Mouse (Mus musculus) c-Kit-negative CD71-positive TER-119-positive erythroid progenitor cells, embryonic 14.5 days (primary cell): ENCODE measurements around the gene B9d2.

Experiments used
- DNase-seq: peaks from one replicate; pipeline ENCODE4 v3.0.0-alpha.2; 2013; ENCODE audit warnings: low read depth, low spot score

The B9d2 gene

GRCm38 (mm10) chr7:25680514-25681258, at the start of gene B9d2:
B9d2 (plus strand) TSS chr7:25680780.
- peak; percentile 94 for DNase-seq

- no peak for DNase-seq
Measured at GRCm38 (mm10) chr7:25632679-25633078, 47.9 kb upstream of the B9d2 start.

GRCm38 (mm10) chr7:25636373-25636772, 44.2 kb upstream of the B9d2 start:
- DNase-seq: no peak

GRCm38 (mm10) chr7:25637099-25637498, 43.5 kb upstream of the B9d2 start:
- DNase-seq: no peak

- no peak for DNase-seq
Measured at GRCm38 (mm10) chr7:25639754-25640153, 40.8 kb upstream of the B9d2 start.

DNA sequence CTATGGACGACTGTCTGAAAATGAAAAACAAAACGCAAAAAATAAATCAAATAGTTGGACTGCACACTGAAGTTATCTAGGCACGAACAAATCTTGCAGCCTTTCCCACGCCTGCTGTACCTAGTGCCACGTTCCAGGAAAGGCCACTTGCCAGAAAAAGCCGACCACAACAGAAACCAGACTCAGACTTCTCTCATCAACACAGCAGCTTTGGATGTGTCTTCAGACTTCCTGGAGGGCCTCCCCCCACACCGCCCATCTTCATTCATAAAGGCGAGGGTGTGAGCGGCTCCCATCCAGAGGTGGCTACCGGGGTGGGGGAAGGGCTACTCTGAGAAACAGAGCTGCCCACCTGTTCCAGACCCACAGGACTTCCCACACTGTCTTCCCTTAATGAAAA, 36.4 kb upstream of the B9d2 start:
- no peak for DNase-seq

DNA sequence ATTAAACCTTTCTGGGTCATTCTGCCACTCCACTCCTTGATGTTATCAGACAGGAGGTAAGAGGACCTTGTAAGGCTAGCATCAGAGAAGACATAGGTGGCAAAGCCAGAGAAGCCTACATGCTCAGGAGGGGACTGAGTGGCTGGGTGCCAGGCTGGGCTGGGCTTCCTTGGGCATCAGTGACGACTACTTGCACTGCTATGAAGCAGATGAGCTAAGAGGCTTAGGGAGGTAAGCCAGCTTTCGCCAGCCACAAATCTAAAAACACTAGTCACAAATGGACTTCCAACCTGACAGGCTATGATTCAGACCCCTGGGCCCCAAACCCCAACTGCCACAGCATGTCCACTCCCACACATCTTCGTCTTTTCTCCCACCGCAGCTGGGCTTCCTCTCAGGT, 35.9 kb upstream of the B9d2 start:
- no peak for DNase-seq

DNA sequence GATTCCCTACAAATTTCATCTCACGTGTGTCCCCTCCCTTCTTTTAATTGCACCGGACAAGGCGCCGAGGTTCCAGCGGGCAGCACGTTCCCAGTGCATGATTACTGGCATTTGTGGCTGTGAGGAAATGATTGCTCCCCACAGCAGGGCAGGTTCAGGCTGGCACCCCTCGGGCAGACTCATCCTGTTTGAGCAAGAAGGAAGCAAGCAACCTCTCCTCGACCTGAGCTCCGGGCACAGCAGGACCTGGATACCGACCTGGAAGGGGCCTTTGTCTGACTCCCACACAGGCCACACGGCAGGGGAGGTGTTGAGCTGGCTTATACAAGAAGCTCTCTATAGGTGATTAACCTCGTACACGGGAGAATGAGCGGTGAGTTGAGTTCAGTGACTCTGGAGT, 35.5 kb upstream of the B9d2 start:
- no peak for DNase-seq

GRCm38 (mm10) chr7:25647574-25648123, 32.9 kb upstream of the B9d2 start:
- DNase-seq: no peak

DNA sequence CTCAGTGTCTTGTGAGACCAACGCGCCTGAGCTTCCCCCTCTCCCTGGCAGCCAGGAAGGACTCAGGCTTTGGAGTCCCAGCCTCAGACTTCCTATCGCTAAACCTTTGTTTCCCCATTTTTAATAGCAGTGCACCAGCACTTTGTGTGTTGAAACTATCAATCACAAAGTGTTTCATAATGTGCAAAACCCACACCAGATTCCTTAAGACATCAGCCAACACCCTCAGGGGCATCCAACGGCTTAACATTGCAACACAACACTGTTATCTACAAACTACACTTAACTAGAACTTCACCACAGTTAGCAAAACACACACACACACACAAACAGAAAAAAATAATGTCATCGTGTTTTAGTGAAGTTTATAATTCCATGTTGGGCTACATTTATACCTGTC, 30.7 kb upstream of the B9d2 start:
- no peak for DNase-seq

GRCm38 (mm10) chr7:25651281-25651680, 29.3 kb upstream of the B9d2 start:
- no peak for DNase-seq

DNA sequence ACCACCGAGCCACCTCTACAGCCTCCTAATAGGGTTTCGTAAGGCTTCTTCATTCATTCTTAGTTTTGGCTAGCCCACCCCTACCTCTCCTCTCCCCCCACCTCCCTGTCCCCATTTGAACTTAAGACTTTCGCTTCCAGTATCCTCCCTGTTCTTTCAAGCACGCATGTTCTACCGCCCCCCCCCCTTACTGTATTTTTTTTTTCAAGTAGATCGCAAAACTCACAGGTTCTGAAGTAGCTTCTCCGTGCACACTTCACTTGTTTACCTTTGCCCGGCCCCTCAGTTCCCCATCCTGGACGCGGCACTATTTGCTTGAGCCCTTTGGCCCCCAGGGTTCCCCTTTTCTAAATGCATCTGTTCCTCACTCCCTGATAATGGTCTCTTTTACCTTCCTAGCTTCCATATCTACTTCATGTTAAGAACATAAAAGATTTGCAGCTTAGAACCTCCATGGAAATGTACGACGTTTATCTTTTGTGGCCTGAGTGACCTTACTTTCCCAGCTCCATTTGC, 28.3 kb upstream of the B9d2 start:
- no peak for DNase-seq

GRCm38 (mm10) chr7:25655601-25656428, 24.8 kb upstream of the B9d2 start:
- no peak for DNase-seq

DNA sequence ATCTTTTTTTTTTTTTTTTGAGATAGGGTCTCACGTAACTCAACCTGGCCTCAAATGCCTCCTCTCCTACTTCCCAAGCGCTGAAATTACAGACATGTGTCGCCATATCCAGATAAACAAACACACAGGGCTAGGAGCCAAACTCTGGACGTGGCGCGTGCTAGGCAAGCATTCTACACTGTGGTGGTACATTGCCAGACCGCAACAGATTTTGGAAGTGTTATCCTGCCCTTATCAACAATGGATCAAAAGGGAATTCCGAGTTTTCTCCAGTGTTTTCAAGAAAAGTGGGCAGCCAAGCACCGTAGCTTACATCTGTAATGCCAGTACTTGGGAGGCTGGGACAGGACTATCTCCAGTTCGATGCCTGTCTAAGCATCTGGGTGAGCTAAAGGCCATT, 22.8 kb upstream of the B9d2 start:
- no peak for DNase-seq

- DNase-seq: peak; percentile 99
Measured at GRCm38 (mm10) chr7:25658657-25659472, 21.7 kb upstream of the B9d2 start, which contains the start of the genes Bckdha and Exosc5. Bckdha (minus strand) TSS chr7:25658981. Exosc5 (plus strand) TSS chr7:25659164.

GRCm38 (mm10) chr7:25666381-25666780, 14.2 kb upstream of the B9d2 start:
- no peak for DNase-seq

DNA sequence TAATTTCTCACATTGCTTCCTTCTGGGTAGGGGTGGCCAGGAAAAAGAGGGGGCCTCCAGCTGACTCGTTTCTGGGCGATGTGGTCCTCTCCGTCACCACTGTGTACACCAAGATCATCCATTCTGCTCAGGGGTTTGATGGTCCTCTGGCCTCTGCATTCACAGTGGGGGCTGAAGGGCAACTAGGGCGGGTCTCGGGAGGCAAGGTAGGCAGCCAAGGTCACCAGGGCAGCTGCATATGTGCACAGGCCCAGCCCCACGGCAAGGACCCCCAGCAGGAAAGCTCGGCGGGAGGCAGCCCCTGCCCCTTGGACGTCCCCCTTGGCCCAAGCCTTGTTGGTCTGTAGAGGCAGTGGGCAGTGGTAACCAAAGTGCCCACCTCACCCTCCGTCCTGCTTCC, 11.4 kb upstream of the B9d2 start:
- no peak for DNase-seq

- no peak for DNase-seq
Measured at GRCm38 (mm10) chr7:25669631-25670030, 10.9 kb upstream of the B9d2 start.

DNA sequence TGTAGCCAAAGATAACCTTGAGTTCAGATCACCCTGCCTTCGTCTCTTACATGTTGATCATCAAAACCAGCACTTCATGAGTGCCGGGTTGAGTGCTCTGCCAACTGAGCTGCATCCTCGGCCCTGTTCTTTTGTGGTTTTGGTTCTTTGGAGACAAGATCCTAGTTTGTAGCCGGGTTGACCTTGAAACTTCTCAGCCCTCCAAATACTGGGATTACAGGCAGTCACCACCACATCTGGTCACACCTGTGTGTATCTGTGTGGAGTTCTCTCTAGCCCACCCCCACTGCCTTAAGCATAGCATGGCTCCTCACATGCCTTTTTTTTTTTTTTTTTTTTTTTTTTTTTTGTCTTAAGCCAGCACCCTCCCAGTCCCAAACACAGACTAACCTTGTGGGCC, 10.5 kb upstream of the B9d2 start:
- DNase-seq: no peak

- no peak for DNase-seq
Measured at GRCm38 (mm10) chr7:25671686-25672085, 8.9 kb upstream of the B9d2 start.

GRCm38 (mm10) chr7:25672442-25672841, 8.1 kb upstream of the B9d2 start:
- DNase-seq: no peak
